Mouse (Mus musculus) lung, adult 18-20 months (tissue): Measurements from ENCODE around the gene Lman2l.

Experiments
- DNase-seq, 2 experiments: peaks; one replicate each; pipeline ENCODE4 v3.0.0; 2022; ENCODE audit warnings: mixed read lengths in 2 of 2

Gene Lman2l

GRCm38 (mm10) chr1:36458169-36458568 is 13.1 kb upstream of the Lman2l start:
- DNase-seq, result no peak

GRCm38 (mm10) chr1:36457388-36458014 is 12.4 kb upstream of the Lman2l start:
- peak in 1 of 2 experiments; percentile 34 for DNase-seq

- no peak for DNase-seq
Observed at GRCm38 (mm10) chr1:36454055-36454815, 9.2 kb upstream of the Lman2l start.

- DNase-seq, result no peak
Observed at GRCm38 (mm10) chr1:36446841-36447240, 1.8 kb upstream of the Lman2l start.

- no peak for DNase-seq
Observed at GRCm38 (mm10) chr1:36446106-36446824, 1.2 kb upstream of the Lman2l start.

- DNase-seq, result no peak
Observed at GRCm38 (mm10) chr1:36445508-36445907, 437 bp upstream of the Lman2l start.

- peak in 1 of 2 experiments; percentile 25 for DNase-seq
Observed at GRCm38 (mm10) chr1:36441101-36441500, 4.0 kb downstream of the Lman2l start.

- no peak for DNase-seq
Observed at GRCm38 (mm10) chr1:36437223-36437622, 7.8 kb downstream of the Lman2l start.

- DNase-seq, result no peak
Observed at GRCm38 (mm10) chr1:36436515-36436914, 8.6 kb downstream of the Lman2l start.

- DNase-seq, result no peak
Observed at GRCm38 (mm10) chr1:36435071-36435470, 10.0 kb downstream of the Lman2l start.

GRCm38 (mm10) chr1:36433616-36434015 is 11.5 kb downstream of the Lman2l start:
- DNase-seq, result no peak

- peak in 1 of 2 experiments; percentile 12 for DNase-seq
Observed at GRCm38 (mm10) chr1:36432999-36433398, 12.1 kb downstream of the Lman2l start.

GRCm38 (mm10) chr1:36429511-36429910 is 15.6 kb downstream of the Lman2l start:
- DNase-seq, result no peak

GRCm38 (mm10) chr1:36404531-36404930 is 40.5 kb downstream of the Lman2l start:
- no peak for DNase-seq

- DNase-seq, result no peak
Observed at GRCm38 (mm10) chr1:36401509-36401908, 43.6 kb downstream of the Lman2l start.

- DNase-seq, result no peak
Observed at GRCm38 (mm10) chr1:36397041-36397440, 48.0 kb downstream of the Lman2l start.

- DNase-seq, result no peak
Observed at GRCm38 (mm10) chr1:36379582-36379981, 65.5 kb downstream of the Lman2l start.

- DNase-seq, result no peak
Observed at GRCm38 (mm10) chr1:36378880-36379279, 66.2 kb downstream of the Lman2l start.

- no peak for DNase-seq
Observed at GRCm38 (mm10) chr1:36371934-36372845, 72.9 kb downstream of the Lman2l start, which contains the start of gene Fer1l5. Gene Fer1l5, plus strand, starts transcription at chr1:36372291.

- no peak for DNase-seq
Observed at GRCm38 (mm10) chr1:36370918-36371317, 74.2 kb downstream of the Lman2l start.
